Mouse (Mus musculus) liver, embryonic 14.5 days (tissue): ENCODE data around the gene Tpd52l2. TPM values are rescaled to one million over a fixed set of nuclear protein-coding genes. Genes with fewer than 3 reads are reported as not detected.

ENCODE experiments used
- ATAC-seq: fragments of 200-750 bp; cut with Nextera tagmentation; 2 replicates; pipeline ENCODE4 v1.8.0; 2017; ENCODE audit warnings: moderate number of reproducible peaks, mild to moderate bottlenecking, moderate library complexity; ENCODE audit not compliant: insufficient read depth
- DNase-seq, 3 experiments: peaks; one replicate each; pipeline ENCODE4 v3.0.0-alpha.2; 2012 to 2013; ENCODE audit warnings: low read depth in 3 of 3, low spot score in 3 of 3
- H3K27ac ChIP-seq: fragments of 300-500 bp; sonication (generic); 2 replicates; pipeline ENCODE4 v1.5.1; 2014; ENCODE audit warnings: moderate library complexity, mild to moderate bottlenecking, control low read depth, inconsistent platforms
- H3K27me3 ChIP-seq: fragments of 300-500 bp; sonication (generic); 2 replicates; pipeline ENCODE4 v1.6.1; 2014; ENCODE audit warnings: mild to moderate bottlenecking, low read length, moderate library complexity; ENCODE audit not compliant: control insufficient read depth, insufficient read depth
- H3K36me3 ChIP-seq: fragments of 300-500 bp; sonication (generic); replicated peaks from 2 replicates; pipeline ENCODE4 v1.6.1; 2014; ENCODE audit warnings: low read depth; ENCODE audit not compliant: control insufficient read depth, insufficient read depth
- H3K4me1 ChIP-seq, 2 experiments: fragments of 200-500 bp in 1 of 2; fragments of 300-500 bp in 1 of 2; sonication (generic) in 1 of 2; replicated peaks; 2 replicates each; pipeline ENCODE4 v1.6.1; 2012 to 2014; ENCODE audit warnings: antibody characterized with exemption in 1 of 2, inconsistent platforms in 1 of 2, low read length in 1 of 2; ENCODE audit not compliant: control insufficient read depth in 2 of 2, insufficient read depth in 2 of 2
- H3K4me2 ChIP-seq: fragments of 300-500 bp; sonication (generic); 2 replicates; pipeline ENCODE4 v1.6.1; 2014; ENCODE audit warnings: low read depth, mild to moderate bottlenecking, control low read depth, moderate library complexity
- H3K4me3 ChIP-seq, 2 experiments: fragments of 200-500 bp in 1 of 2; fragments of 300-500 bp in 1 of 2; sonication (generic) in 1 of 2; 2 replicates each; pipeline ENCODE4 v1.5.1; 2012 to 2014; ENCODE audit warnings: low read depth in 2 of 2, low read length in 2 of 2, mild to moderate bottlenecking in 2 of 2, control low read depth in 1 of 2, inconsistent platforms in 1 of 2, moderate library complexity in 1 of 2; ENCODE audit not compliant: insufficient read depth in 1 of 2
- H3K9ac ChIP-seq: fragments of 300-500 bp; sonication (generic); replicated peaks from 2 replicates; pipeline ENCODE4 v1.6.1; 2014; ENCODE audit warnings: mild to moderate bottlenecking, control low read depth, moderate library complexity
- H3K9me3 ChIP-seq: fragments of 300-500 bp; sonication (generic); 2 replicates; pipeline ENCODE4 v1.6.1; 2016; ENCODE audit warnings: low read length, mixed read lengths; ENCODE audit not compliant: control insufficient read depth
- CTCF ChIP-seq: IDR thresholded peaks from 2 replicates; pipeline ENCODE4 v1.5.1; 2016; ENCODE audit warnings: antibody characterized with exemption, low read depth, control low read depth
- EP300 ChIP-seq: IDR thresholded peaks from 2 replicates; pipeline ENCODE4 v1.6.1; 2016; ENCODE audit warnings: antibody characterized with exemption, low read depth
- WGBS: fragments of 180-500 bp; shearing (Covaris S2); extraction: QIAGEN DNeasy Blood & Tissue Kit; methylation state at CpG from one replicate; pipeline ENCODE4 v1.1.7; 2014; ENCODE audit not compliant: insufficient replicate concordance; 5-methylcytosine and 5-hydroxymethylcytosine counted together
- polyA plus RNA-seq, 2 experiments: library from polyadenylated mRNA; depleted of rRNA in 1 of 2; stranded (reverse) in 1 of 2; unstranded in 1 of 2; fragments of >200 nt; fragmentation: Nextera tagmentation in 1 of 2; extraction: Ambion mirVana in 1 of 2; gene quantifications; 2 replicates each; pipeline versions ENCODE4 v1.2.1 to v1.2.3; 2012 to 2014

The Tpd52l2 gene
- polyA plus RNA-seq, 2 experiments, result 36.1 to 78.3 TPM

GRCm38 (mm10) chr2:181458411-181459152 lies 38.4 kb upstream of the Tpd52l2 start:
- peaks cover 6% of the 10 kb centered on the region; the same call in 1 of the 2 replicates for H3K27me3 ChIP-seq
- DNase-seq (no peak), ATAC-seq (no peak; the same call in 1 of the 2 replicates)
- under 1% methylated on average over 65 of the region's 72 CpGs for WGBS
- H3K4me3 ChIP-seq, result peak overlapping the region; percentile 65 to 97
- TF ChIP-seq CTCF (no peak), EP300 (no peak)
- H3K4me2 ChIP-seq, result peak overlapping the region; percentile 96
- peaks cover 41 to 47% of the 10 kb centered on the region in 2 experiments for H3K4me1 ChIP-seq
- H3K27ac ChIP-seq, result peak overlapping the region; percentile 65
- H3K36me3 ChIP-seq, result no peaks in the 10 kb centered on the region
- H3K9ac ChIP-seq, result peak overlapping the region; percentile 86
- H3K9me3 ChIP-seq, result no peaks in the 10 kb centered on the region

- Histone ChIP-seq H3K9me3 (no peaks in the 10 kb centered on the region), H3K4me3 (peak within 1 kb of the TSS; percentile 69 to 97), H3K9ac (peak within 1 kb of the TSS; percentile 86), H3K36me3 (no peaks in the 10 kb centered on the region), H3K4me2 (peak within 1 kb of the TSS; percentile 96), H3K27ac (peak within 1 kb of the TSS; percentile 90), H3K4me1 (peaks cover 42 to 47% of the 10 kb centered on the region in 2 experiments), H3K27me3 (peaks cover 6% of the 10 kb centered on the region; the same call in 1 of the 2 replicates)
- DNase-seq, result peak; percentile 62 to 69 (median 65)
- TF ChIP-seq CTCF (no peak), EP300 (no peak)
- WGBS, result 1% methylated on average over 65 of the region's 83 CpGs
- ATAC-seq, result peak; percentile 79
Observed at GRCm38 (mm10) chr2:181459153-181459672, 37.7 kb upstream of the Tpd52l2 start, which contains the start of gene Zbtb46. Zbtb46 (minus strand) TSS chr2:181459426.

- Histone ChIP-seq H3K27ac (peak overlapping the region; percentile 90), H3K4me3 (peak overlapping the region; percentile 69 to 97), H3K4me2 (peak overlapping the region; percentile 96), H3K36me3 (no peaks in the 10 kb centered on the region), H3K9ac (peak overlapping the region; percentile 73), H3K9me3 (no peaks in the 10 kb centered on the region), H3K4me1 (peaks cover 42 to 46% of the 10 kb centered on the region in 2 experiments), H3K27me3 (peaks cover 6% of the 10 kb centered on the region; the same call in 1 of the 2 replicates)
- under 1% methylated on average over 71 of the region's 71 CpGs for WGBS
- DNase-seq, result peak; percentile 85 to 89 (median 86)
- TF ChIP-seq EP300, result peak; percentile 91
- peak; percentile 40; the same call in 1 of the 2 replicates for TF ChIP-seq CTCF
- peak; percentile 83 for ATAC-seq
Observed at GRCm38 (mm10) chr2:181459673-181460621, 37.0 kb upstream of the Tpd52l2 start.

DNA sequence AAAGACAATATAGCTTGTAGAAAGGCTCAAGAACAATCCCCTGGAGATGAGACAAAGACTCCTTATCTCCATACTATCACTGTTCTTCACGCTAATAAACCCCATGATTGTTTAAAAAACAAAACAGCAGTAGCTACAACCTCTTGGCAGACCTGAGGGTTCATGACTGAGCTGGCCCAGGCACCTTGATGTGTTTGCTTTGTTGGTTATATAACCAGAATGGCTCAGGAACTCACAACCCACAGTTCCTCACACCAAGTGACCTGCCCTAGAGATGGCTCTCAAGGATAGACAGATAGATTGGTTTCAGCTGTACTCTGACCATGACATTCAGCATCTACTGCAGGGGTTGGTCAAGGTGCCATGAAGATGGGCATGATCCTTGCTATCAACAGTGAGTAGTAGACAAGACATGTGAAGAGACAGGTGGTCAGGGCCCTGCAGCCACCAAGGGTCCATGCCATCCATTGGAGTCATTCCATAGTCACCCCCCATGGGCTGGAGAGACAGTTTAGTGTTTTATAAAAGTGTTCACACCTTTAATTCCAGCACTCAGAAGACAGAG lies 35.3 kb upstream of the Tpd52l2 start:
- H3K36me3 ChIP-seq, result no peaks in the 10 kb centered on the region
- H3K4me2 ChIP-seq, result peak overlapping the region; percentile 96; the same call in 1 of the 2 replicates
- peaks cover 40 to 42% of the 10 kb centered on the region in 2 experiments for H3K4me1 ChIP-seq
- H3K9ac ChIP-seq, result no peak overlapping the region
- 48% methylated on average over 1 of the region's 1 CpGs for WGBS
- DNase-seq, result no peak
- H3K4me3 ChIP-seq, result no peak overlapping the region
- H3K9me3 ChIP-seq, result no peaks in the 10 kb centered on the region
- peak overlapping the region; percentile 22; the same call in 1 of the 2 replicates for H3K27ac ChIP-seq
- peaks cover 6% of the 10 kb centered on the region; the same call in 1 of the 2 replicates for H3K27me3 ChIP-seq
- ATAC-seq, result no peak
- TF ChIP-seq EP300, result no peak
- TF ChIP-seq CTCF, result no peak
